Mouse (Mus musculus) heart, adult 2 months (tissue): Measurements from ENCODE around the gene Zkscan16. TPM values are rescaled to one million over a fixed set of nuclear protein-coding genes. Genes with fewer than 3 reads are reported as not detected.

Experiments
- DNase-seq, 2 experiments: peaks; one replicate each; pipeline ENCODE4 v3.0.0; 2021
- H3K27ac ChIP-seq: fragments of 200-600 bp; 2 replicates; pipeline ENCODE4 v1.8.1; 2022
- H3K27me3 ChIP-seq: fragments of 200-500 bp; 2 replicates; pipeline ENCODE4 v1.6.1; 2012; ENCODE audit warnings: mild to moderate bottlenecking, low read length, inconsistent platforms, mixed read lengths; ENCODE audit not compliant: control insufficient read depth, insufficient read depth
- H3K36me3 ChIP-seq: fragments of 200-500 bp; 2 replicates; pipeline ENCODE4 v1.6.1; 2012; ENCODE audit warnings: low read length, inconsistent platforms; ENCODE audit not compliant: control insufficient read depth, insufficient read depth
- H3K4me1 ChIP-seq: fragments of 200-500 bp; 2 replicates; pipeline ENCODE4 v1.6.1; 2011; ENCODE audit warnings: low read length; ENCODE audit not compliant: control insufficient read depth, insufficient read depth
- H3K4me3 ChIP-seq: fragments of 200-600 bp; 2 replicates; pipeline ENCODE4 v1.8.1; 2022
- H3K79me2 ChIP-seq: fragments of 200-500 bp; replicated peaks from 2 replicates; pipeline ENCODE4 v1.6.1; 2012; ENCODE audit warnings: mild to moderate bottlenecking, inconsistent platforms, low read length, moderate library complexity, mixed read lengths; ENCODE audit not compliant: control insufficient read depth, insufficient read depth
- H3K9ac ChIP-seq: fragments of 200-500 bp; 2 replicates; pipeline ENCODE4 v1.6.1; 2012; ENCODE audit warnings: low read depth, mild to moderate bottlenecking, control low read depth, inconsistent platforms, low read length, mixed read lengths
- CTCF ChIP-seq: fragments of 200-600 bp; IDR thresholded peaks from 2 replicates; pipeline ENCODE4 v1.8.1; 2022; ENCODE audit warnings: antibody characterized with exemption, mild to moderate bottlenecking, moderate library complexity
- EP300 ChIP-seq: fragments of 200-500 bp; IDR thresholded peaks from 2 replicates; pipeline ENCODE4 v1.6.1; 2011; ENCODE audit warnings: low read depth, low read length, control low read depth; ENCODE audit not compliant: insufficient read depth
- POLR2A ChIP-seq: fragments of 200-500 bp; IDR thresholded peaks from 2 replicates; pipeline ENCODE4 v1.6.1; 2011; ENCODE audit warnings: mild to moderate bottlenecking, low read depth, low read length, control low read depth; ENCODE audit not compliant: insufficient read depth
- WGBS: fragments of 180-500 bp; shearing (Covaris S2); methylation state at CpG from one replicate; pipeline ENCODE4 v1.1.7; 2018; 5-methylcytosine and 5-hydroxymethylcytosine counted together
- intact Hi-C: fragments of 180-260 bp; cut with DNase I; formaldehyde crosslinking; loops from one replicate; pipeline ENCODE4 v1.15.1; 2025
- polyA plus RNA-seq: library from polyadenylated mRNA; depleted of rRNA; stranded (reverse); fragments of >200 nt; gene quantifications from 2 replicates; pipeline ENCODE4 v1.2.3, GENCODE M21; 2012
- total RNA-seq, 2 experiments: library from RNA; stranded (reverse); gene quantifications; 2 replicates each; pipeline ENCODE4 v1.2.3; 2021

Gene Zkscan16
- total and polyA plus RNA-seq, 3 experiments, result 0.14 TPM; not detected in 2

DNA sequence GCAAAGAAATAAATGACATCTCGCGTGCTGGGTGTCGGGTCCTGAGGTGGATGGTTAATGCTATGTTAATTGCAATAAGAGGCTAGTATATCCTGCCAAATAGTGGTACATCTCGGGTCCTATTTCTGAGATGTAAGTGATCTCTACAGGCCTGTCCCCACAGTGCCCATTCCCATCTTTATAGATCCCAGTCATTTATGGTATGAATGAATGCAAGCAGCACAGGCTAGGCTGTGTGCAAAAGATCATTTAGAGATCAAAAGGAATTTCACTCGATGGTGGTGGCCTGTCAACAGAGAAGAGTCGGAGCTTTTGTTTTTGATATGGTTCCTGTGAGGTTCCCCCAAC lies 752 bp downstream of the Zkscan16 start:
- Histone ChIP-seq H3K79me2 (no peaks in the 10 kb centered on the region), H3K36me3 (no peaks in the 10 kb centered on the region), H3K4me3 (no peak overlapping the region), H3K4me1 (no peaks in the 10 kb centered on the region), H3K27ac (no peak overlapping the region), H3K27me3 (no peaks in the 10 kb centered on the region), H3K9ac (no peak overlapping the region)
- 30% methylated on average over 6 of the region's 6 CpGs for WGBS
- TF ChIP-seq EP300 (no peak), CTCF (no peak), POLR2A (no peak)
- no peak for DNase-seq
- intact Hi-C loops, result no loop called here

DNA sequence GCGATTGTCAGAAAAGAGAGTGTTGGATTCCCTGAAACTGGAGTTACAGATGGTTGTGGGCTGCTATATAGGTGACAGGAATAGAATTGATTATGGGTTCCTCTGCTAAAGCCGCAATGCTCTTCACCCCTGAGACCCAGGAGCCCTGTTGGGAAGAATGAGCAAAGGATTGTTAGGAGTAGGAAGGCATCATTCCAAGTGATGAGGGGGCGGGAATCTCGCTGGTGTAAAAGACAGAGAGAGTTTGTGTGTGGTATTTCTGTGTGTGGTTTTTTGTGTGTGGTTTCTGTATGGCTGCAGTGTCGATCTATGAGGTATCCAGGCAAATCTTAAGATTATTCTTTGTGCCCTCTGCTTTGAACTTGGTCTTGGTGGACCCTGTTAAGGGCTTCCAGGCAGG lies 1.3 kb downstream of the Zkscan16 start:
- DNase-seq, result no peak
- Histone ChIP-seq H3K27ac (no peak overlapping the region), H3K79me2 (no peaks in the 10 kb centered on the region), H3K36me3 (no peaks in the 10 kb centered on the region), H3K4me3 (no peak overlapping the region), H3K9ac (no peak overlapping the region), H3K4me1 (no peaks in the 10 kb centered on the region), H3K27me3 (no peaks in the 10 kb centered on the region)
- TF ChIP-seq POLR2A (no peak), EP300 (no peak), CTCF (no peak)
- intact Hi-C loops, result no loop called here
- WGBS, result 65% methylated on average over 5 of the region's 5 CpGs

DNA sequence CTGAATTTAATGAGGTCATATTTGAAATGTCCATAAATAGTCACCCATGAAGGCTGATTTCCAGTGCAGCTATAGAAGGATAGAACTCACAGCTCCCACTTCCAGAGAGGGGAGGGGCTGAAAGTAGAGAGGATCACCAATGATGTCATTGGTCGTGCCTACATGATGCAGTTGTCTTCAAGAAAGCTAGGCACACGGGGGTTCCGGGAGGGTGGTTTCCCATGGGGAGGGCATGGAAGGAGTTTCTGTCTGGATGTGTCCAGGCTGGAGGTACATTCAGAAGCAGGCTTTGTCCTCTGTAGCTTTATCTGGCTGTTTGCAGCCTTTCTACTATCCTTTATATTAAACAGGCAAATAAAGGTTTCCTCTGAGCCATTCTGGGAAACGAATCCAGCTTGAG lies 5.0 kb downstream of the Zkscan16 start:
- Histone ChIP-seq H3K9ac (no peak overlapping the region), H3K36me3 (no peaks in the 10 kb centered on the region)

DNA sequence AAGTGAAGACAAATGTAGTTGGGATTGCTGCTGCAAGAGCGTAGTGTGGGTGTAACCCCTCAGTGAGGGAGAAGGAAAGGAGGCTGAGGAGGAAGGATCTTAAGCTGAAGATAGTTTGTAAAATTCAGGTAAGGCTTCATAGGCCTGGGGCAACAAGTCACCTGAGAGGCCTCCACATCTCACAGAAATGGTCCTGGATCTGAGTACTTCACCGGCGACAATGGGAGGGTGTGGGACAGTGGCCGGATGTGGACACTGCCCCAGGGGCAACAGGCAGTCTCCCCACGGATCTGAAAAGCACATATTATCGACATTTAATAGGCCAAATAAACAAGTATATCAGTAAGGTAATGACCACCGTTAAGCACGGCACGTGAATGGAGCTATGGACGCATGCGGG lies 9.2 kb downstream of the Zkscan16 start:
- no peak for TF ChIP-seq CTCF
- TF ChIP-seq POLR2A, result no peak
- no peak for TF ChIP-seq EP300
- no peaks in the 10 kb centered on the region for H3K79me2 ChIP-seq
- no peak overlapping the region for H3K4me3 ChIP-seq
- H3K27me3 ChIP-seq, result no peaks in the 10 kb centered on the region
- WGBS, result 91% methylated on average over 11 of the region's 11 CpGs
- H3K9ac ChIP-seq, result no peak overlapping the region
- intact Hi-C loops, result no loop called here
- H3K36me3 ChIP-seq, result no peaks in the 10 kb centered on the region
- DNase-seq, result no peak
- no peaks in the 10 kb centered on the region for H3K4me1 ChIP-seq
- no peak overlapping the region for H3K27ac ChIP-seq

More for the DNA sequence above, 5.0 kb downstream of the Zkscan16 start:
- intact Hi-C loops, result no loop called here
- Histone ChIP-seq H3K79me2 (no peaks in the 10 kb centered on the region), H3K4me1 (no peaks in the 10 kb centered on the region), H3K27me3 (no peaks in the 10 kb centered on the region), H3K27ac (no peak overlapping the region), H3K4me3 (no peak overlapping the region)
- TF ChIP-seq POLR2A (no peak), EP300 (no peak), CTCF (no peak)
- no peak for DNase-seq
- WGBS, result 76% methylated on average over 4 of the region's 4 CpGs

DNA sequence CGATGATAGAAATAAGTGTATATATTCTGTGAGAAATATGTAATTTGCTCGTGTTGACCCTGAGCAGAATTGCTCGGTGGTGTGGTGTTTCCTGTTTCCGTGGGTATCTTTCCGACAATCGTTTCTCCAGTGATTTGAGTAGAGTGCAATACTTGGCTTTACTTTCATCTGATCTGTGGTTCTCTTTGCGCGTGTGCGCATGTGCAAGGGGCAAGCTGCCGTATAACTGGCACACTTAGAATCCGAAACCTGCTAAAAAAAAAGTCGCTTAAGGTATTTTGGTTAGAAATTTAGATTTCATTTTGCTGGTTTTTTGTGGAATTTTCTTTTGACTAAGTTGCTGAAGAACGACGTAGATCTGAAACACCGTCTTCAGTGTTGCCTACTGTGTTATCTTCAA lies 18.3 kb downstream of the Zkscan16 start:
- intact Hi-C loops, result no loop called here
- H3K27ac ChIP-seq, result no peak overlapping the region
- 78% methylated on average over 15 of the region's 15 CpGs for WGBS
- H3K79me2 ChIP-seq, result no peaks in the 10 kb centered on the region
- no peaks in the 10 kb centered on the region for H3K27me3 ChIP-seq
- no peak for TF ChIP-seq CTCF
- TF ChIP-seq POLR2A, result no peak
- no peak for TF ChIP-seq EP300
- H3K36me3 ChIP-seq, result no peaks in the 10 kb centered on the region
- DNase-seq, result no peak
- H3K4me1 ChIP-seq, result no peaks in the 10 kb centered on the region
- no peak overlapping the region for H3K9ac ChIP-seq
- H3K4me3 ChIP-seq, result no peak overlapping the region

DNA sequence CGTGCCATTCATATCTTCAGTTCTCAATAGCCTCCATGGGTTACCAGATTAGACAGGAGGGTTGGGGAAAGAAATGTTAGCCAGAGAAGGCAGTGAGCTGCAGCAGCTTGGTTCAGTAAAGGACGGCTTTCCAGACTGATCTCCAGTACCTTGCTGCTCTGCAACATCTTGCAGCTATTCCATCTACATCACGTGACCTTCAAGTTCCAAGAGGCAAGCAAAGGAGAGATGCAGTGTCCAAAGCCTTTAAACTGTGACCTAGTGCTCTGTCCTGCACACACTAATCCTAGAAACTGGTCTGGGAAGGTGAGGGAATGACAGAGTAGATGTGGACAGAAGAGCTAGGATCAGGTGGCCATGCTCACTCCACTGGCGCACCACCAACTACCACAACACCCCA lies 19.8 kb downstream of the Zkscan16 start:
- no peaks in the 10 kb centered on the region for H3K36me3 ChIP-seq
- no peak for TF ChIP-seq POLR2A
- TF ChIP-seq CTCF, result no peak
- TF ChIP-seq EP300, result no peak
- DNase-seq, result no peak
- no peak overlapping the region for H3K27ac ChIP-seq
- H3K4me1 ChIP-seq, result no peaks in the 10 kb centered on the region
- WGBS, result 84% methylated on average over 4 of the region's 4 CpGs
- intact Hi-C loops, result no loop called here
- no peak overlapping the region for H3K4me3 ChIP-seq
- H3K27me3 ChIP-seq, result no peaks in the 10 kb centered on the region
- no peak overlapping the region for H3K9ac ChIP-seq
- H3K79me2 ChIP-seq, result no peaks in the 10 kb centered on the region
